ENCODE assay signal across 18 mouse cellular contexts in genomic region chr10:28249047-28249446, GRCm38 (mm10).
DNase-seq lines count a peak whose midpoint lies in the region.
"Had no signal": no experiment of that assay in that cellular context is flagged by ENCODE, and none has a peak within 500 bp of the region (broad histone marks: within the 10 kb centered on the region; RNA-seq: fewer than 3 reads in every experiment).

No protein-coding gene starts in this region.

- H3K4me3 ChIP-seq in heart, embryonic 10.5 days, result no peak overlapping the region
- no peak overlapping the region for H3K4me3 ChIP-seq in embryonic facial prominence, embryonic 10.5 days
- H3K4me3 ChIP-seq: embryonic facial prominence, embryonic 12.5 days; forebrain, embryonic 12.5 days; heart, embryonic 13.5 days; hindbrain, embryonic 12.5 days had no signal

- no peaks in the 10 kb centered on the region for H3K36me3 ChIP-seq in heart, embryonic 10.5 days
- no peaks in the 10 kb centered on the region for H3K36me3 ChIP-seq in embryonic facial prominence, embryonic 10.5 days (replicated peaks)
- H3K36me3 ChIP-seq: embryonic facial prominence, embryonic 12.5 days; forebrain, embryonic 12.5 days; heart, embryonic 13.5 days; hindbrain, embryonic 12.5 days had no signal

- 84% methylated on average over 4 of the region's 4 CpGs for WGBS in heart, embryonic 10.5 days
- WGBS in embryonic facial prominence, embryonic 10.5 days, result 61% methylated on average over 4 of the region's 4 CpGs

- intact Hi-C loops in heart, postnatal 10 days (cut with DNase I), result no loop called here
- intact Hi-C loops in heart, postnatal 14 days (cut with DNase I), result no loop called here

- H3K27ac ChIP-seq in heart, embryonic 10.5 days, result no peak overlapping the region
- H3K27ac ChIP-seq in embryonic facial prominence, embryonic 10.5 days (replicated peaks), result no peak overlapping the region
- H3K27ac ChIP-seq: embryonic facial prominence, embryonic 12.5 days; forebrain, embryonic 12.5 days; heart, embryonic 13.5 days; hindbrain, embryonic 12.5 days had no signal

- H3K4me1 ChIP-seq in heart, embryonic 10.5 days, result no peaks in the 10 kb centered on the region
- H3K4me1 ChIP-seq in embryonic facial prominence, embryonic 10.5 days, result peaks cover 24% of the 10 kb centered on the region
- H3K4me1 ChIP-seq: heart, embryonic 13.5 days; hindbrain, embryonic 12.5 days had no signal

- peak; percentile 15 to 49 for DNase-seq in heart, adult 18-20 months
- DNase-seq in heart, postnatal 4 days, result no peak
- peak; percentile 21 to 26 for DNase-seq in heart, postnatal 10 days
- DNase-seq in heart, embryonic 10.5 days (ENCODE audit: low spot score), result no peak
- DNase-seq in adipocyte (ENCODE audit: low spot score), result peak; percentile 55
- peak; percentile 2 to 12 for DNase-seq in heart, postnatal 14 days
- DNase-seq in embryonic facial prominence, embryonic 10.5 days (ENCODE audit: low spot score), result no peak
- DNase-seq in embryo, embryonic 10.5 days (ENCODE audit: low spot score), result no peak
- DNase-seq: adrenal gland, postnatal 25 days; cerebellum, adult 18-20 months; cerebellum, postnatal 10 days; embryo, embryonic 11 days; gastrocnemius, postnatal 36 days; kidney, adult 8-10 months had no signal

- no peaks in the 10 kb centered on the region for H3K9me3 ChIP-seq in heart, embryonic 10.5 days
- H3K9me3 ChIP-seq in embryonic facial prominence, embryonic 10.5 days, result no peaks in the 10 kb centered on the region
- H3K9me3 ChIP-seq: embryonic facial prominence, embryonic 12.5 days; forebrain, embryonic 12.5 days; heart, embryonic 13.5 days; hindbrain, embryonic 12.5 days had no signal

- H3K27me3 ChIP-seq in heart, embryonic 10.5 days (ENCODE audit: insufficient read depth, poor library complexity, severe bottlenecking), result no peaks in the 10 kb centered on the region
- no peaks in the 10 kb centered on the region for H3K27me3 ChIP-seq in embryonic facial prominence, embryonic 10.5 days (replicated peaks; ENCODE audit: low read depth, poor library complexity, severe bottlenecking)
- H3K27me3 ChIP-seq: embryonic facial prominence, embryonic 12.5 days; forebrain, embryonic 12.5 days; heart, embryonic 13.5 days; hindbrain, embryonic 12.5 days had no signal

Comparison
In these comparisons a context has a peak if more than half of its experiments do, and no peak if none do; other contexts are left out.
1. DNase-seq: peak in heart, adult 18-20 months (2 of 2), heart, postnatal 10 days (2 of 2), adipocyte (single experiment) and heart, postnatal 14 days (2 of 2); none in heart, postnatal 4 days (single experiment), heart, embryonic 10.5 days (single experiment), embryonic facial prominence, embryonic 10.5 days (single experiment) and embryo, embryonic 10.5 days (single experiment).